Mouse (Mus musculus) heart, embryonic 12.5 days (tissue): ENCODE measurements around the gene Aip. TPM values are rescaled to one million over a fixed set of nuclear protein-coding genes. Genes with fewer than 3 reads are reported as not detected.
A peak's percentile ranks its signal among the peaks of the same experiment; 100 is the strongest.
"Not testable (repeated sequence)": the region's sequence is repeated elsewhere in the genome, so short reads cannot be mapped to it uniquely, and the experiment has no call there.

Experiments
- ATAC-seq: fragments of 200-750 bp; cut with Nextera tagmentation; 2 replicates; pipeline ENCODE4 v1.8.0; 2017; ENCODE audit warnings: moderate TSS enrichment, moderate library complexity; ENCODE audit not compliant: insufficient number of reproducible peaks, low FRiP score
- H3K27ac ChIP-seq: fragments of 300-500 bp; sonication (generic); 2 replicates; pipeline ENCODE4 v1.5.1; 2016; ENCODE audit warnings: mild to moderate bottlenecking, moderate library complexity; ENCODE audit not compliant: poor library complexity, severe bottlenecking
- H3K27me3 ChIP-seq: fragments of 300-500 bp; sonication (generic); replicated peaks from 2 replicates; pipeline ENCODE4 v1.6.1; 2016; ENCODE audit warnings: mild to moderate bottlenecking, moderate library complexity
- H3K36me3 ChIP-seq: fragments of 300-500 bp; sonication (generic); 2 replicates; pipeline ENCODE4 v1.6.1; 2016; ENCODE audit warnings: mild to moderate bottlenecking, moderate library complexity
- H3K4me1 ChIP-seq: fragments of 300-500 bp; sonication (generic); replicated peaks from 2 replicates; pipeline ENCODE4 v1.6.1; 2016; ENCODE audit warnings: mild to moderate bottlenecking
- H3K4me2 ChIP-seq: fragments of 300-500 bp; sonication (generic); 2 replicates; pipeline ENCODE4 v1.6.1; 2016; ENCODE audit warnings: mild to moderate bottlenecking, moderate library complexity
- H3K4me3 ChIP-seq: fragments of 300-500 bp; sonication (generic); 2 replicates; pipeline ENCODE4 v1.5.1; 2016; ENCODE audit warnings: mild to moderate bottlenecking
- H3K9ac ChIP-seq: fragments of 300-500 bp; sonication (generic); 2 replicates; pipeline ENCODE4 v1.6.1; 2016; ENCODE audit warnings: mild to moderate bottlenecking, moderate library complexity
- H3K9me3 ChIP-seq: fragments of 300-500 bp; sonication (generic); replicated peaks from 2 replicates; pipeline ENCODE4 v1.6.1; 2016; ENCODE audit warnings: mild to moderate bottlenecking, moderate library complexity
- WGBS: fragments of 180-500 bp; shearing (Covaris S2); methylation state at CpG from one replicate; pipeline ENCODE4 v1.1.7; 2016; 5-methylcytosine and 5-hydroxymethylcytosine counted together
- polyA plus RNA-seq: library from polyadenylated mRNA; unstranded; fragments of >200 nt; fragmentation: Nextera tagmentation; extraction: Ambion mirVana; gene quantifications from 2 replicates; pipeline ENCODE4 v1.2.1, GENCODE M21; 2016

Gene Aip
- polyA plus RNA-seq, 1 experiment from 2014 or later, result 80.4 TPM

DNA sequence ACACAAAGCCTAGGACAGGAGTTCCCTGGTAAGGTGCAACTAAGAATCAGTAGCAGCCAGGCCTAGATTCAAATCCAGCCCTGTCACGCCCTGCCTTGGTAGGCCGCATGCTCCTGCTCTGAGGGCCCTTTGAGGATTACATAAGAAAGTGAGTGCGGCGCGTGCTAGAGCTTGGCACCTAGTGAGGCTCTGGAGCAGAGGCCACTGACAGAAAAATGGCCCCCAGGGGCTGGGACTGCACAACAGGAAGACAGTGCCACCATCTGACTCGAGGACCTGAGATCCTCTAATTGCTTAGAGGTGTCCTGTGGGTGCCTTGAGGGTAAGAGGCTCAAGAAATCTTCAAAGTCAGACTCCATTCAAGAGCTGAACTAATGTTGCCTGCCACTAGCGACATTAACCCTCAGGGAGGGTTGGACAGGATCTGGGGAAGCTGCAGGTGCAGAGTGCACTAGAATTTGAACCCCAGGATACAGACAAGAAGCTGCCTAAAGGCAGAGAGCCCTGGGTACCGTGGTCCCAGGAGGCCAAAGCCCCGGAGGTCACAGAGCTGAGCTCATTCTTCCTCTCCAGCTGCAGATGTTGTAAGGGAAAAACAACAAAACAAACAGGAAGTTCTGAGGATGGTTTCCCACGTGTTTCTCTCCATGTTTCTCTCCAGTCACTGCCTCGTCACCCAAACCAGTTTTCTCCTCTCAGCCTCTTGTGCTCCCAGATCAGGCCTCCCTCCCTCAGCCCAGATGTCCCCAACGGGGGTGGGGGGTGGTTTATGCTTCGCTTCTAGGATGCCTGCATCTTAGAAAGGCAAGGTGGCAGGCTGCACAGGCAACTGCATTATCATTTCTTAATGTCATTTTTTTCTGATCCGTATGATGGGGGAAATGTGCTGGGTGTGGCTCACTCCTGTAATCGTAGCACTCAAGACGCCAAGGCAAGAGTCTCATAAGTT is 19.2 kb upstream of the Aip start:
- Histone ChIP-seq H3K9me3 (0 out of 2 replicates have a peak, but pooled peaks cover 5% of the 10 kb centered on the region), H3K36me3 (peaks cover 1% of the 10 kb centered on the region; the same call in 1 of the 2 replicates), H3K27me3 (no peaks in the 10 kb centered on the region), H3K4me1 (peaks cover 14% of the 10 kb centered on the region), H3K4me2 (no peak overlapping the region), H3K4me3 (no peak overlapping the region), H3K9ac (no peak overlapping the region), H3K27ac (no peak overlapping the region)
- no peak for ATAC-seq
- 77% methylated on average over 16 of the region's 16 CpGs for WGBS

DNA sequence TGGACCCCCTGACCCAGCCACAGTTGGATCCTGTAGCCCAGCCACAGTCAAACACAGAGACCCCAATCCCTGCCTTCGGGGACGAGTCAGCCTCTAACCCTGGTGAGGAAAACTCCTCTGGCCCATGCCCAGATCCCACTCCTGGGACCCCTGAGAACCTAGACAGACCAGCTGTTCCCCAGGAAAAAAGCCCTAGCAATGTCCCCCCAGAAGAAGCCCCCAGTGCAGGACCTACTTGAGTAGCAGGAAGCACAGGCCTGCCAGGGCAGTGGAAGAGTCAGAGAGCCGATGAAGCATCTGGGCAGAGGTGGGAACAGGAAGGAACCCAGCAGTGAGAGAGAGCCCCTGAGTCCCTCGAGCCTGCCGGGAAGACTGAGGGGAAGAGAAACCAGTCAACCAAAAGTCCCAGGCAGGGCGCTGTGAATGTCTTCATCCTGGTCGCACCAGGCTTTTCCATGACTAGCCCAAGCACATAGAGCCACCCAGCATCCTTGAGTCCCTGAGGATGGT is 18.2 kb upstream of the Aip start, which contains the start of gene Cabp4:
Gene Cabp4, minus strand, starts transcription at position 275 of the 510 bp plus-strand sequence.
- H3K4me2 ChIP-seq, result no peak within 1 kb of the TSS
- H3K9me3 ChIP-seq, result 0 out of 2 replicates have a peak, but pooled peaks cover 5% of the 10 kb centered on the region
- H3K4me3 ChIP-seq, result no peak within 1 kb of the TSS
- no peak for ATAC-seq
- H3K4me1 ChIP-seq, result peaks cover 5% of the 10 kb centered on the region
- H3K9ac ChIP-seq, result no peak within 1 kb of the TSS
- H3K27me3 ChIP-seq, result no peaks in the 10 kb centered on the region
- WGBS, result 72% methylated on average over 7 of the region's 7 CpGs
- H3K27ac ChIP-seq, result no peak within 1 kb of the TSS
- no peaks in the 10 kb centered on the region for H3K36me3 ChIP-seq

DNA sequence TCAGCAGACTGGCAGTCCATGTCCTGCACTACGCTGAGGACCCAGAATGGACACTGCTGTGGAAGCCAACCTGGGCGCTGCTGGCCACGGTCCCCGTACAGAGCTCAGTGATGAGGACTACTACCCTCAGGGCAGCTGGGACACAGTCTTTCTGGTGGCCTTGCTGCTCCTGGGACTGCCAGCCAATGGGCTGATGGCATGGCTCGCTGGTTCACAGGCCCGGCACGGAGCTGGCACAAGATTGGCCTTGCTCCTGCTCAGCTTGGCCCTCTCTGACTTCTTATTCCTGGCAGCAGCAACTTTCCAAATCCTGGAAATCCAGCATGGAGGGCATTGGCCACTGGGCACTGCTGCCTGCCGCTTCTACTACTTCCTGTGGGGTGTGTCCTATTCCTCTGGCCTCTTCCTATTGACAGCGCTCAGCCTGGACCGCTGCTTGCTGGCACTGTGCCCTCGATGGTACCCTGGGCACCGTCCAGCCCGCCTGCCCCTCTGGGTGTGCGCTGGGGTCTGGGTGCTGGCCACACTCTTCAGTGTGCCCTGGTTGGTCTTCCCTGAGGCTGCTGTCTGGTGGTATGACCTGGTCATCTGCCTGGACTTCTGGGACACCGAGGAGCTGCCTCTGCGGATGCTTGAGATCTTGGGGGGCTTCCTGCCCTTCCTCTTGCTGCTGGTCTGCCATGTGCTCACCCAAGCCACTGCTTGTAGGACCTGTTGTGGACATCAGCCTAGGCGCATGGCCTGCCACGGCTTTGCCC is 16.9 kb upstream of the Aip start:
- 86% methylated on average over 18 of the region's 18 CpGs for WGBS
- Histone ChIP-seq H3K27me3 (peaks cover 3% of the 10 kb centered on the region; the same call in 1 of the 2 replicates), H3K9me3 (0 out of 2 replicates have a peak, but pooled peaks cover 5% of the 10 kb centered on the region), H3K27ac (no peak overlapping the region), H3K4me3 (no peak overlapping the region), H3K4me1 (no peaks in the 10 kb centered on the region), H3K36me3 (no peaks in the 10 kb centered on the region), H3K9ac (no peak overlapping the region), H3K4me2 (no peak overlapping the region)
- ATAC-seq, result peak; percentile 30; the same call in 1 of the 2 replicates

DNA sequence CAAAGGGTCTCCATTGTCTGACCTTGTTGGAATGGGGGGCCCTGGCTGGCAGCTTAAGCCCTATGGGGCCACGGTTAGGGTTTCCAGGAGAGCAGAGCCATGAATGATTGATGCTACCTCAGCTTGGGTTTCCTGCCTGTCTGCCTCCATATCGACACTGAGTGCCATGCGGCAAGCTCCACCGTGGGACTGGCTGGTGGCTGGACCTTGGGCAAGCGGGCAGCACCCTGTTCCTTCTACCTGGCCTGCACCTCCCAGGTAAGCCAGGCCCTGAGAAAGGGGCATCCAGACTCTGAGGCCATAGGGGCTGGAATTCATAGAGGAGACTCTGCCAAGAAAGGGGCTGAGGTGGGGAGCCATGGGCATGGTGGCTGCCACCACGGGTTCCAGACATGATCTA is 14.5 kb upstream of the Aip start:
- Histone ChIP-seq H3K27me3 (peaks cover 8% of the 10 kb centered on the region), H3K4me1 (no peaks in the 10 kb centered on the region), H3K9ac (no peak overlapping the region), H3K27ac (no peak overlapping the region), H3K36me3 (no peaks in the 10 kb centered on the region), H3K9me3 (no peaks in the 10 kb centered on the region), H3K4me2 (no peak overlapping the region), H3K4me3 (no peak overlapping the region)
- WGBS, result 82% methylated on average over 6 of the region's 6 CpGs
- no peak for ATAC-seq

DNA sequence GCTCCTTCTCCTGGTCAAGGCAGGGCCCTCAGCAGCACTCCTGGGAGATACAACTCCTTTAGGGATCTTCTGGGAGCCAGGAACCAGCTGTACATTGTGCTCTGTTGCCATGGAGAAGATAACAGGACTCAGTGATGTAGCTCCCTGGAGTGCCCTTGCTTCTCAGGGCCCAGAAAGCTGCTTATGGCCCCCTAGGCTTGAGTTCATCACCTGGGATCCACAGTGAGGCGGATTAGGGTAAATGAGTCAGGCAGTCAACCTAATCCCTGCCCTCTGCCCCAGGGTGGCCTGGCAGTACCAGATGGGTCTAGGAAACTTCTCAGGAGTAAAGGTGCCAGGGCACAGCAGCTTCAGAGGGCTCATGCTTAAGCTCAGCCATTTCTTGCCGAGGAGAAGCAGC is 13.8 kb upstream of the Aip start, which contains the start of gene Gpr152:
Gene Gpr152, plus strand, starts transcription at position 342 of the 400 bp plus-strand sequence.
- Histone ChIP-seq H3K36me3 (no peaks in the 10 kb centered on the region), H3K4me2 (no peak within 1 kb of the TSS), H3K4me1 (no peaks in the 10 kb centered on the region), H3K27me3 (peaks cover 8% of the 10 kb centered on the region), H3K27ac (no peak within 1 kb of the TSS), H3K4me3 (no peak within 1 kb of the TSS), H3K9me3 (no peaks in the 10 kb centered on the region), H3K9ac (0 out of 2 replicates have a peak within 1 kb of the TSS, but pooled peaks have one; percentile 18)
- 58% methylated on average over 2 of the region's 2 CpGs for WGBS
- no peak for ATAC-seq

DNA sequence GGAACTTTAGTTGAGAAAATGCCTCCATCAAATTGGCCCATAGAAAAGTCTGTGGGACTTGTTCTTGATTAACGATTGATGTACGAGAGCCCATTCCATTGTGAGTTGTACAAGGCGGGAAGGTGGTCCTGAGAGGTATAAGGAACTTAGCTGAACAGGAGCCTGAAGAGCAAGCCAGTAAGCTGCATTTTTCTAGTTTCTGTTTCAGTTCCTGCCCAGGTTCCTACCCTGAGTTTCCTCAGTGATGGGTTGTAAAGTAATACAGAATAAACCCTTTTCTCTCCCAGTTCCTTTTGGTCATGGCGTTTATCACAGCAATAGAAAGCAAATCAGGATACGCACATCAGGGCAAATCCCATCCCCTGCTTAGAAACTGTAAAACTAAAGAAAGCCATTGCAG is 12.3 kb upstream of the Aip start:
- H3K4me1 ChIP-seq, result no peaks in the 10 kb centered on the region
- H3K36me3 ChIP-seq, result peaks cover 4% of the 10 kb centered on the region
- no peaks in the 10 kb centered on the region for H3K9me3 ChIP-seq
- no peak overlapping the region for H3K4me3 ChIP-seq
- no peak for ATAC-seq
- H3K4me2 ChIP-seq, result no peak overlapping the region
- no peak overlapping the region for H3K9ac ChIP-seq
- WGBS, result 84% methylated on average over 5 of the region's 5 CpGs
- H3K27me3 ChIP-seq, result peaks cover 8% of the 10 kb centered on the region
- no peak overlapping the region for H3K27ac ChIP-seq

DNA sequence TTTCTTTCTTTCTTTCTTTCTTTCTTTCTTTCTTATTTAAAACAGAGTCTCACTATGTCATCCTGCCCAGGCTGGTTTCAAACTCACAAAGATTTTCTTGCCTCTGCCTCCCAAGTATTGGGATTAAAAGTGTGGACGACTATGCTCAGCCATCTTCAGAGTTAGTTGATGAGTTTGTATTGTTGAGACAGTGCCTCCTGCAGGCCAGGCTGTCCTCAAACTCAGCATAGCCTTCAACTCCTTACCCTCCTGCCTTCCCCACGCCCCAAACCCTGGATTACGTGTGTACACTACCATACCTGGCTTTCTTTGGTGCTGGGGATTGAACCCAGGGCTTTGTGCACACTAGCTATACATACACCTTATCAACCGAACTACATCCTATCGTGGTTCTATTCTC is 10.8 kb upstream of the Aip start:
- 74% methylated on average over 5 of the region's 5 CpGs for WGBS
- H3K27me3 ChIP-seq, result peaks cover 8% of the 10 kb centered on the region
- H3K27ac ChIP-seq, result no peak overlapping the region
- ATAC-seq, result no peak
- H3K4me2 ChIP-seq, result no peak overlapping the region
- H3K4me1 ChIP-seq, result no peaks in the 10 kb centered on the region
- peaks cover 19% of the 10 kb centered on the region for H3K36me3 ChIP-seq
- H3K9me3 ChIP-seq, result no peaks in the 10 kb centered on the region
- no peak overlapping the region for H3K9ac ChIP-seq
- H3K4me3 ChIP-seq, result no peak overlapping the region

DNA sequence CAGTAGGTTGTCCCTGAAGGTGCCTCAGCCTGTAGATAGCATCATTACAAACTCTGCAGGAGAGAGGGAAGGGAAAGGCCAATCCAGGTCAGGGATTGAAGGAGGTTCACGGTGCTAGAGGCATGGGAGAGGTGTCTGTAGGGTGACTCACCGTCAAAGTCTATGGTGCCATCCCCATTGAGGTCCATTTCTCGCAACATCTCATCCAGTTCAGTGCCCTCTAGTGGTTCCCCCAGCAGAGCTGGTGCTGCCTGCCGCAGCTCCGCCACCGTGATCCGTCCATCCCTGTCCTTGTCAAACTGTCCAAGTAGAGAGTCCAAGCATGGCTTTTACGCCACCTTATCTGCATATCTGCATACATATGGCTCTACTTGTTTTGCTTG is 10.3 kb upstream of the Aip start:
- not testable (repeated sequence) for H3K4me1 ChIP-seq, H3K4me2 ChIP-seq, ATAC-seq, H3K9me3 ChIP-seq, H3K27ac ChIP-seq, H3K9ac ChIP-seq, H3K27me3 ChIP-seq, H3K4me3 ChIP-seq
- 17% methylated on average over 8 of the region's 8 CpGs for WGBS
- peaks cover 24% of the 10 kb centered on the region for H3K36me3 ChIP-seq

DNA sequence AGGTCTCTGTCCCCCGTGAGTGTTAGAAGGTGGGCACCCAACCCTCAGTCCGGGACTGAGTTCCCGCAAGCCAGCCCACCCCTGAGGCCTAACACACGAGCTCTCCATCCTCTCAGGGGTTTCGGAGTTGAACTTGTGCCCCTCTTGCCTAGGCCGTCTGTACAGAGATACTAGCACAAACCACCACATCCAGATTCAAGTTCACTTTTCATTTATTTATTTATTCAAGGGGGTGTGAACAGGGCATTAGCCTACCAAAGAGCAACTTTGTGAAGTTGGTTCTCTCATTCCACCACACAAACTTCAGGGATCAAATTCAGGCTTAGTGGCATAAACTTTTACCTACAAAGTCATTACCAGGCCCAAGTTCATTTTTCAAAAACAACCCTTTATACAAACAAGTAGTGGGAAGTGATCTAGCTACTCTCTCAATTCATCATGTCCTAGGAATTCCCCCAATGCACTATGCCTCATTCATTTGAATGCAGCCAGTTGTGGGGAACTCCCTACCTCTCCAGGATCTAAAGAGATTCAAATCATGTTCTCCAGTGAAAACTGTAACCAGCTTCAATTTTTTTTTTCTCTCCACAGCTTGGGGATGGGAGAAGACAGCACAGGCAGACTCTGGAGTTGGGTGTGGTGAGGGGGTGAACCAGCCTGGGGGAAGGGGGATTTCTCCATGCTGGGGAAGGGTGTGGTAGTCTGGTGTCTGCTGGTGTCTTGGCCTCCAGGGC is 9.7 kb upstream of the Aip start:
- ATAC-seq, H3K4me2 ChIP-seq, H3K9ac ChIP-seq, H3K9me3 ChIP-seq, H3K27me3 ChIP-seq, H3K4me1 ChIP-seq, H3K27ac ChIP-seq, H3K4me3 ChIP-seq: not testable (repeated sequence)
- WGBS, result 72% methylated on average over 6 of the region's 6 CpGs
- peaks cover 28% of the 10 kb centered on the region for H3K36me3 ChIP-seq

DNA sequence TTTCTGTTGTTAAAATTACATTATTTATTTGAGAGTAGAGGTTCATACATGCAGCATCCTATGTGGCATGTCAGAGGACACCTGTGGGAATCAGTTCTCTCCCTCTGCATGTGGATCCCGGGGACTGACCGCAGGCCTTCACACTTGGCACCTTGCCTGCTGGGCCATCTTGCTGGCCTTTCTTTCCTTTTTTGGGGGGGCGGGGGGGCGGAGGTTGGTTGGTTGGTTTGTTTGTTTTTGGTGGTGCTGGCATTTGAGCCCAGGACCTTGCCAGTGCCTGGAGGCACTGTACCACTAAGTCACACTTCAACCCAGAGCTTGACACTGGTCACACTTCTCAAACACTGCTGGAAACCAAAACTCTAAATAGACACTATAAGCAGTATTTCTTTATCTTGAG is 8.7 kb upstream of the Aip start:
- no peak for ATAC-seq
- Histone ChIP-seq H3K27ac (no peak overlapping the region), H3K9ac (no peak overlapping the region), H3K36me3 (peaks cover 38% of the 10 kb centered on the region), H3K4me1 (peaks cover 9% of the 10 kb centered on the region), H3K27me3 (peaks cover 8% of the 10 kb centered on the region), H3K4me3 (no peak overlapping the region), H3K9me3 (no peaks in the 10 kb centered on the region), H3K4me2 (no peak overlapping the region)
- 78% methylated on average over 4 of the region's 4 CpGs for WGBS
